ENCODE assay signal across 10 mouse cellular contexts in genomic region chr11:82047746-82048415, GRCm38 (mm10). TPM values are rescaled to one million over a fixed set of nuclear protein-coding genes. Genes with fewer than 3 reads are reported as not detected.
DNase-seq lines count a peak whose midpoint lies in the region; TF ChIP-seq lines count a peak whose summit lies in the region.
"Had no signal": no experiment of that assay in that cellular context is flagged by ENCODE, and none has a peak within 500 bp of the region (broad histone marks: within the 10 kb centered on the region; RNA-seq: fewer than 3 reads in every experiment).

No protein-coding gene starts in this region.

- peak; percentile 69 for DNase-seq in heart, adult 8-10 months (ENCODE audit: low spot score)
- DNase-seq in heart, postnatal 25 days (ENCODE audit: low spot score) = no peak
- DNase-seq in urinary bladder, postnatal 14 days (ENCODE audit: low spot score) = peak; percentile 48
- DNase-seq in urinary bladder, adult 2 months (ENCODE audit: low spot score) = no peak
- DNase-seq in hindlimb bud, embryonic 11.5 days (ENCODE audit: extremely low spot score, low read depth, low spot score) = peak; percentile 41
- peak; percentile 19 for DNase-seq in yolk sac, embryonic 10.5 days (ENCODE audit: low spot score)

- TF ChIP-seq CTCF in cortical plate, adult 2 months (IDR thresholded peaks at IDR 0.05; ENCODE audit: extremely low read depth, insufficient read depth, low read length) = peak; percentile 46

- H3K4me3 ChIP-seq in cortical plate, adult 2 months (ENCODE audit: insufficient read depth, low read length) = no peak overlapping the region
- H3K4me3 ChIP-seq in macrophage (ENCODE audit: inconsistent target) = peak overlapping the region; percentile 46
- H3K4me3 ChIP-seq: limb, embryonic 13.5 days; stomach, embryonic 15.5 days had no signal

- intact Hi-C loops in heart, postnatal 25 days (cut with DNase I) = loop anchor here (1.0 kb wide), 1 partner anchor 129 kb away; no protein-coding TSS in a partner anchor

- TF ChIP-seq POLR2A in cortical plate, adult 2 months (IDR thresholded peaks at IDR 0.05; ENCODE audit: extremely low read depth, insufficient read depth, low read length) = no peak

- H3K36me3 ChIP-seq in macrophage (ENCODE audit: inconsistent target) = no peaks in the 10 kb centered on the region
- H3K36me3 ChIP-seq: limb, embryonic 13.5 days; stomach, embryonic 15.5 days had no signal

- WGBS in macrophage (ENCODE audit: missing documents) = 45% methylated on average over 6 of the region's 6 CpGs

- no peaks in the 10 kb centered on the region for H3K4me1 ChIP-seq in cortical plate, adult 2 months (ENCODE audit: control insufficient read depth, insufficient read depth, low read length)
- H3K4me1 ChIP-seq: stomach, embryonic 15.5 days had no signal

- H3K79me2 ChIP-seq in macrophage (ENCODE audit: inconsistent target) = peaks cover 18% of the 10 kb centered on the region

- H3K27ac ChIP-seq in cortical plate, adult 2 months (ENCODE audit: insufficient read depth, low read length) = no peak overlapping the region
- H3K27ac ChIP-seq in macrophage = peak overlapping the region; percentile 92
- H3K27ac ChIP-seq: limb, embryonic 13.5 days; stomach, embryonic 15.5 days had no signal

RNA-seq across cellular contexts. Expression of gene Ccl7, which starts 2.4 kb away (rescaled TPM):
- 1 to 10 TPM in 2 of 4 experiments, under 1 TPM in 1, not detected in 1; 0.57 to 1.3 (median 1.1) TPM for total RNA-seq in heart, adult 8-10 months (2022)
- under 1 TPM; 0.78 to 0.88 TPM for total RNA-seq in heart, postnatal 25 days (2021)
- polyA plus RNA-seq in urinary bladder, adult 2 months (2012; rRNA removed) = 4.5 and 6.0 TPM in 2 replicates
- 0.19 TPM in 1 of 2 replicates, not detected in the other for polyA plus RNA-seq in cortical plate, adult 2 months (2012; rRNA removed)
- total RNA-seq in macrophage (2018; cell fraction: chromatin; rRNA removed) = 1,000 to 10,000 TPM in 1 of 26 experiments, 100 to 1,000 TPM in 21, 10 to 100 TPM in 4; 14.4 to 1,116 (median 244) TPM
- total RNA-seq in macrophage (2018; cell fraction: cytosol; rRNA removed) = 1,000 to 10,000 TPM in 10 of 26 experiments, 100 to 1,000 TPM in 13, 10 to 100 TPM in 3; 66.4 to 3,319 (median 600) TPM
- 1,000 to 10,000 TPM in 13 of 26 experiments, 100 to 1,000 TPM in 12, 10 to 100 TPM in 1; 64.5 to 3,972 (median 989) TPM for total RNA-seq in macrophage (2018; cell fraction: nucleus; rRNA removed)
- polyA plus RNA-seq in macrophage (2018) = 66.8 to 1,194 TPM (median 74.2 TPM) in 3 replicates

RNA-seq across cellular contexts. Expression of gene Gm17268, which starts 9.5 kb away (rescaled TPM):
- total RNA-seq in heart, adult 8-10 months (2022) = not detected
- total RNA-seq in heart, postnatal 25 days (2021) = not detected
- not detected in 2 replicates for polyA plus RNA-seq in urinary bladder, adult 2 months (2012; rRNA removed)
- polyA plus RNA-seq in cortical plate, adult 2 months (2012; rRNA removed) = not detected in 2 replicates
- not detected for total RNA-seq in macrophage (2018; cell fraction: chromatin; rRNA removed)
- not detected for total RNA-seq in macrophage (2018; cell fraction: cytosol; rRNA removed)
- not detected for total RNA-seq in macrophage (2018; cell fraction: nucleus; rRNA removed)
- polyA plus RNA-seq in macrophage (2018) = not detected in 3 replicates
- polyA plus RNA-seq: limb, embryonic 13.5 days; stomach, embryonic 15.5 days had no signal

RNA-seq across cellular contexts. Expression of gene Ccl11, which starts 9.7 kb away (rescaled TPM):
- 1 to 10 TPM; 2.4 to 5.2 (median 3.8) TPM for total RNA-seq in heart, adult 8-10 months (2022)
- total RNA-seq in heart, postnatal 25 days (2021) = 1 to 10 TPM in 1 of 2 experiments, under 1 TPM in 1; 0.48 to 1.9 TPM
- polyA plus RNA-seq in urinary bladder, adult 2 months (2012; rRNA removed) = 29.1 and 31.1 TPM in 2 replicates
- not detected in 2 replicates for polyA plus RNA-seq in cortical plate, adult 2 months (2012; rRNA removed)
- not detected for total RNA-seq in macrophage (2018; cell fraction: chromatin; rRNA removed)
- total RNA-seq in macrophage (2018; cell fraction: cytosol; rRNA removed) = not detected
- 1 to 10 TPM in 1 of 26 experiments, not detected in 25; 1.2 TPM for total RNA-seq in macrophage (2018; cell fraction: nucleus; rRNA removed)
- not detected in 3 replicates for polyA plus RNA-seq in macrophage (2018)

RNA-seq across cellular contexts. Expression of gene Ccl2, which starts 12.5 kb away (rescaled TPM):
- 1 to 10 TPM in 3 of 4 experiments, under 1 TPM in 1; 0.69 to 2.7 (median 1.7) TPM for total RNA-seq in heart, adult 8-10 months (2022)
- 1 to 10 TPM; 1.2 to 1.3 TPM for total RNA-seq in heart, postnatal 25 days (2021)
- polyA plus RNA-seq in urinary bladder, adult 2 months (2012; rRNA removed) = 6.3 and 6.4 TPM in 2 replicates
- 0.19 TPM in 1 of 2 replicates, not detected in the other for polyA plus RNA-seq in cortical plate, adult 2 months (2012; rRNA removed)
- total RNA-seq in macrophage (2018; cell fraction: chromatin; rRNA removed) = 1,000 to 10,000 TPM in 1 of 26 experiments, 100 to 1,000 TPM in 20, 10 to 100 TPM in 5; 19.2 to 1,498 (median 228) TPM
- total RNA-seq in macrophage (2018; cell fraction: cytosol; rRNA removed) = 1,000 to 10,000 TPM in 10 of 26 experiments, 100 to 1,000 TPM in 13, 10 to 100 TPM in 3; 77.3 to 3,885 (median 584) TPM
- 1,000 to 10,000 TPM in 12 of 26 experiments, 100 to 1,000 TPM in 13, 10 to 100 TPM in 1; 57.9 to 3,876 (median 952) TPM for total RNA-seq in macrophage (2018; cell fraction: nucleus; rRNA removed)
- polyA plus RNA-seq in macrophage (2018) = 58.0 to 939 TPM (median 78.4 TPM) in 3 replicates

RNA-seq across cellular contexts. Expression of gene Ccl12, which starts 53.8 kb away (rescaled TPM):
- 1 to 10 TPM in 2 of 4 experiments, under 1 TPM in 1, not detected in 1; 0.57 to 3.5 (median 1.3) TPM for total RNA-seq in heart, adult 8-10 months (2022)
- under 1 TPM in 1 of 2 experiments, not detected in 1; 0.73 TPM for total RNA-seq in heart, postnatal 25 days (2021)
- 14.1 and 21.5 TPM in 2 replicates for polyA plus RNA-seq in urinary bladder, adult 2 months (2012; rRNA removed)
- 1.0 and 1.8 TPM in 2 replicates for polyA plus RNA-seq in cortical plate, adult 2 months (2012; rRNA removed)
- total RNA-seq in macrophage (2018; cell fraction: chromatin; rRNA removed) = 10 to 100 TPM in 22 of 26 experiments, 1 to 10 TPM in 2, not detected in 2; 4.0 to 76.7 (median 26.0) TPM
- 100 to 1,000 TPM in 20 of 26 experiments, 10 to 100 TPM in 6; 24.2 to 666 (median 218) TPM for total RNA-seq in macrophage (2018; cell fraction: cytosol; rRNA removed)
- total RNA-seq in macrophage (2018; cell fraction: nucleus; rRNA removed) = 100 to 1,000 TPM in 20 of 26 experiments, 10 to 100 TPM in 5, 1 to 10 TPM in 1; 3.8 to 319 (median 174) TPM
- 18.8 to 288 TPM (median 76.0 TPM) in 3 replicates for polyA plus RNA-seq in macrophage (2018)

Comparison
In these comparisons a context has a peak if more than half of its experiments do, and no peak if none do; other contexts are left out.
1. DNase-seq: peak in heart, adult 8-10 months (single experiment), urinary bladder, postnatal 14 days (single experiment), hindlimb bud, embryonic 11.5 days (single experiment) and yolk sac, embryonic 10.5 days (single experiment); none in heart, postnatal 25 days (single experiment) and urinary bladder, adult 2 months (single experiment).
2. RNA of gene Ccl11, which starts 9.7 kb away (polyA plus RNA-seq): 29.1 to 31.1 TPM in urinary bladder, adult 2 months; not detected in cortical plate, adult 2 months and not detected in macrophage; every median in the first group is over 10 times any median in the second.